Mouse (Mus musculus) gastrocnemius, postnatal 10 days (tissue): ENCODE results near the gene Aldh2. TPM values are rescaled to one million over a fixed set of nuclear protein-coding genes. Genes with fewer than 3 reads are reported as not detected.

Source experiments
- DNase-seq: peaks from one replicate; pipeline ENCODE4 v3.0.0; 2021; ENCODE audit warnings: mixed read lengths
- total RNA-seq, 2 experiments: library from RNA; stranded (reverse); gene quantifications; 2 replicates each; pipeline ENCODE4 v1.2.3; 2021

Gene Aldh2
- total RNA-seq, 2 experiments from 2014 or later: 117 to 123 TPM

- no peak for DNase-seq
These were observed 2.1 kb upstream of the Aldh2 start for GRCm38 (mm10) chr5:121595758-121596157.

GRCm38 (mm10) chr5:121594714-121595313 lies 1.2 kb upstream of the Aldh2 start:
- no peak for DNase-seq

- no peak for DNase-seq
These were observed 712 bp downstream of the Aldh2 start for GRCm38 (mm10) chr5:121592816-121593407.

- no peak for DNase-seq
These were observed 1.4 kb downstream of the Aldh2 start for GRCm38 (mm10) chr5:121592064-121592815.

- no peak for DNase-seq
These were observed 2.1 kb downstream of the Aldh2 start for GRCm38 (mm10) chr5:121591417-121592063.

- DNase-seq: no peak
These were observed 3.7 kb downstream of the Aldh2 start for GRCm38 (mm10) chr5:121589928-121590327.

GRCm38 (mm10) chr5:121586400-121587039 lies 7.1 kb downstream of the Aldh2 start:
- DNase-seq: no peak

DNA sequence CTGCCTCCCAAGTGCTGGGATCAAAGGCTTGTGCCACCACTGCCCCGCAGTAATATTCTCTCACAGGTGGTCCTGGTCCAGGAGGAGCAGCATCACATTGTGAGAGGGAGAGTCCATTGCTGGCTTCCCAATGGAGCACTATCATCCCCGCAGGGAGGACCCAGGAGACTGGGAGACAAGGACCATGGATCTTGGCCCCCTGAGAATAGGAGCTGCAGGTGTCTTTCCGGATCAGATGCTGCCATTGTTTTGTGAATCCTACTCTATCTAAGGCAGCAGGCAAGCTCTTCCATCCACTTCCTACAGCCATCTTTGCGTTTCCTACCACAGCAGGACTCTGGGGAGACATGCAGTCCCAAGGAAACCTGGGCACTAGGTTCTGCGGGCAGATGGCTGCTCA lies 7.9 kb downstream of the Aldh2 start:
- no peak for DNase-seq

DNA sequence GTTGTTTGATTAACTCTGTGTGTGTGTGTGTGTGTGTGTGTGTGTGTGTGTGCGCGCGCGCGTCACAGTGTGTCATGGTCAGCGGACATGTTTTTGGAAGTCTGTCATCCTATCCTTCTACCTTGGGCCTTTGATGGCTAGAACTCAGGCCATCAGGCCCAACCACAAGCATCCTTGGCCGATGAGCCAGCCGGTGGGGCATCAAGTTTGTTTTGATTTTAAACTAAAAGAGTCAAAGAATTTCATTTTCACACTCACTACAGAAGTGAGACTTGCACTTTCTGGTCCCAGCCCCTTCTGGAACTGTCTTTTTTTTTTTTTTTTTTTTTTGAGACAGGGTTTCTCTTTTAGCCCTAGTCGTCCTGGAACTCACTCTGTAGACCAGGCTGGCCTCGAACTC lies 8.6 kb downstream of the Aldh2 start:
- DNase-seq: no peak

DNA sequence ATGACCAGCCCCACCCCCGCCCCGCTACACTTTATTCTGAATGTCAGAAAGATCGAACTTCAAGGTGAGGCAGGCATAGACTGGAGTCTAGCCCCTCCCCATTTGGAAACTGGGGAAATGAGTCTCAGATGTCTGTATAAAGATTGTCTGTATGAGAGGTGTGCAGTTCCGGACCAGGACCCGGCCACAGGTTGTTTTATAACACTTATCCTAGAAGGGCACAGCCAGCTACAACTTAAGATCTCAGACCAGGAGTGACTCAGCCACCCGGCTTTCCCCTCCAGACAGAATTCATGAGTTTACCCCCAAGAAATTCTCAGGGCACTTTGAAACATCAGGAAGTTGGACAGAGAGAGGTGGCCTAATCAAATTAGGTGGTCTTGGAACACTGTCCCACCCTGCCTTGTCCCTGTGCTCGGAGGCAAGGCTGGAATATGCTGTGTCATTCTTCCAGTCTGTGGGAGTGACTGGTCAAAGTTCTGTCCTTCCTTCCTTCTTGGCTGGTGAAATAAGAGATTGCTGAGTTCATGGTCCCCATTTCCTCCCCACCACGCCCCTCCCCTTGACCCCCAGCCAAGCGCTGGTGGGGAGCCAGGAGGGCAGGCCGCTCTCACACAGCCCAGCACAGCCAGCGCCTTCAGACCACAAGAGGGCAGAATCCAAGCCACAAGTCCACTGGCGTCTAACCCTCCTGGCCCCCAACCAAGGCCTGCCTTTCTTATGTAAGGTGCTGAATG lies 9.7 kb downstream of the Aldh2 start:
- DNase-seq: peak; percentile 95

- DNase-seq: no peak
These were observed 11.7 kb downstream of the Aldh2 start for GRCm38 (mm10) chr5:121581945-121582344.

DNA sequence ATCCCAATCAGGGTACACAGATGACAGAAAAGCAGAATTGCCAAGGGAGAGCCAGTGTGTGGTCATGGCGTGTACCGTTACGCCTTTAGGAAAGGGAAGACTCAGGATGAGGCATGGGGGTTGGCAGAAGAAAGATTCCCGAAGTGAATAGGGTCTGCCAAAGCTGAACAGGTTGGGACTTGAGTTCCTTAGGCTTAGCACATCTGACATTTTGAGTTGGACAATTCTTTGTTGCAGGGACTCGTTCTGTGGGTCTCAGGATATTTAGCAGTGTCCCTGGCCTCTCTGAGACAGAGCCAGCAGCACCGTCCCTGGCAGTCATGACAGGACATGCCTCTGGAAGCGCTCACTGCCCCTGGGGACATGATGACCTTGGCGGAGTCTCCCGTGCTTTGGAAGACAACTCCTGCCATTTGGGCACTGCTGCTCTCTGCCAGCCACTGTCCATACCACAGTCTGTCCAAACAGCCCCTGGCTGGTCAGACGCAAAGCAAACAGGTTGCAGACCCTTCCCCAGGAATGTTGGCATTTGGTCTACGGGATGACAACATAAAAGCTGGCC lies 16.6 kb downstream of the Aldh2 start:
- no peak for DNase-seq

DNA sequence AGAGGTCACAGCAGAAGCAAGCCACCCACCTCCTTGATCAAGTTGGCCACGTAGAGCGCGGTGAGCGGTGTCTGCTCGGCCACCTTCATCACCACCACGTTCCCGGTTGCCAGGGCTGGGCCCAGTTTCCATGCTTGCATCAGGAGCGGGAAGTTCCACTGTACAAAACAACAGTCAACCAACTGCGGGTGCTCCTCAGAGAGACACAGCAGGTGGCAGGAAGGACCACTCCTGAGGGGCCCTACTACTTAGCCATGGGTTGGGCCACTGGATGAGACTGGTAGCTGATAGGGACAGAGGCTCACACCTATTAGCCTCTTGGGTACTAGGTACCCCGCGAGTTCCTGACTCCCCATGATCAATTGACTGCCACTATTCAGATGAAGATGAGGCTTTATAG lies 17.8 kb downstream of the Aldh2 start:
- DNase-seq: no peak

GRCm38 (mm10) chr5:121574145-121574544 lies 19.5 kb downstream of the Aldh2 start:
- DNase-seq: no peak

GRCm38 (mm10) chr5:121570787-121571186 lies 22.8 kb downstream of the Aldh2 start:
- no peak for DNase-seq

DNA sequence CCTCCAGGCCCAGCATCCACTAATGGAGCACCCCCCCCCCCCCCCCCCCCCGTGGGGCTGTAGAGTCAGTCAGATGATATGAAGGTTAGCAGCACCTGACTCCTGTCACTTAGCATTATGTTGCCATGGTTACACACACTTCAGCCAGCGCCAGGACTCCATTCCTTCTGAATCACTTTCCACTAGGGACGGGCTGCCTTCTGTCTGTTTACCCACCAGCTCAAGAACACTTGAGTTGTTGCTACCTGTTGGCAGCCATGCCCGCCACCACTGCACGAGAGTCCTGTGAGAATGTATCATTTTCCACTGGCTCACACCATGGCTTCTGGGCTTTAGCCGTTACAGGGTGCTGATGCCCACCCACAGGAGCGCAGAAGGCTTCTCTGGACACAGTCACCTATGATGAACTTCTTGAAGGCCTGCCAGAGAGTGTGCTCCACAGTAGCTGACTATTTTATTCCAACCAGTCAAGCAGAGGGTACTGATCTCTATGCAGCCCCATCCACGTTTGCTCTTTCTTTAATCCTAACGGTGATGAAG lies 23.7 kb downstream of the Aldh2 start:
- DNase-seq: no peak

- no peak for DNase-seq
These were observed 27.5 kb downstream of the Aldh2 start for GRCm38 (mm10) chr5:121566035-121566681.

- DNase-seq: peak; percentile 93
These were observed 29.1 kb downstream of the Aldh2 start for GRCm38 (mm10) chr5:121564468-121564895.

GRCm38 (mm10) chr5:121562436-121562835 lies 31.2 kb downstream of the Aldh2 start:
- DNase-seq: no peak

DNA sequence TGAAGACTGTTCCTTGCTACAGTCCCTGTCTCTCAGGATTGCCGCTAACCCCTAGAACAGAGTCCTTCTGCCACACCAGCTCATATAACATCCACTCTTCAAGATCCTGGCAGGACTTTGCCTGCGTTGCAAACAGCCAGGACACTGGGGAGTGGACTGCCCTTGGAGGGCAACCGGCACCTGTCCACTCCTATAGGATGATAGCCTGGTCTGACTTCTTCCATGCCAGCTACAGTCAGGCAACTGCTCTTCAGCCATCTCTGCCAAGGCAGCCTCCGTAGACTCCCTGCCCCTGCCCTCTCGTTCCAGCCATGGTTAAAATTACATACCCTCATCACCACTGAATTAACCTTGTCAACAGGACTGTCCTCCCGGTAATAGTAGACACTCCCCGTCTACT lies 44.4 kb downstream of the Aldh2 start:
- DNase-seq: peak; percentile 33

DNA sequence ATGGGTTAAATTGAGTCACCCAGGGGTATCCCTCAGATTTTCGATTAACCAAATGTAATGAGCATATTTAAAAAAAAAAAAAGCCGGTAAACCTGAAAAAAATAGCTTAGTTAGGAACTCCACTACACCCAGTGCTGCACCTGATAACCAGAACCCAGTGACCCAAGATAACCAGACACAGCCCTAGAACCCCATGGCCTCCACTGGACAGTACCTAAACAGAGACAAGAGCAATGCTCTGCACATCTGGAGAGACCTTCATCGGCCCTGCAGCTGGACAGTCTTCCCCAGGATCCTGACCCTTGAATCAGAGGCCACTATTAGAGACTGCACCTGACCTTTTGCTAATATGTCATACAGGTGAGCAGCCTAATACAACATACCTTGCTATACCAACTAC lies 46.5 kb downstream of the Aldh2 start:
- no peak for DNase-seq
